Mouse (Mus musculus) CD4-positive helper T cell, adult 2 months (primary cell): ENCODE measurements around the gene Ptger2.

Experiments used
- DNase-seq: peaks from one replicate; pipeline ENCODE4 v3.0.0-alpha.2; 2012; ENCODE audit warnings: low read depth, missing footprints, low spot score

Gene Ptger2

GRCm38 (mm10) chr14:45048128-45048527, 60.1 kb downstream of the Ptger2 start:
- DNase-seq, result no peak

GRCm38 (mm10) chr14:45049689-45050418, 61.9 kb downstream of the Ptger2 start:
- DNase-seq, result peak; percentile 44

GRCm38 (mm10) chr14:45050419-45050776, 62.4 kb downstream of the Ptger2 start:
- peak; percentile 21 for DNase-seq

GRCm38 (mm10) chr14:45051116-45051515, 63.1 kb downstream of the Ptger2 start:
- DNase-seq, result no peak
